Mouse (Mus musculus): ENCODE results near the gene Cracr2b. TPM values are rescaled to one million over a fixed set of nuclear protein-coding genes. Genes with fewer than 3 reads are reported as not detected.

The Cracr2b gene
- total and polyA plus RNA-seq, 3 experiments = 0.73 to 6.9 TPM; not detected in 1

DNA sequence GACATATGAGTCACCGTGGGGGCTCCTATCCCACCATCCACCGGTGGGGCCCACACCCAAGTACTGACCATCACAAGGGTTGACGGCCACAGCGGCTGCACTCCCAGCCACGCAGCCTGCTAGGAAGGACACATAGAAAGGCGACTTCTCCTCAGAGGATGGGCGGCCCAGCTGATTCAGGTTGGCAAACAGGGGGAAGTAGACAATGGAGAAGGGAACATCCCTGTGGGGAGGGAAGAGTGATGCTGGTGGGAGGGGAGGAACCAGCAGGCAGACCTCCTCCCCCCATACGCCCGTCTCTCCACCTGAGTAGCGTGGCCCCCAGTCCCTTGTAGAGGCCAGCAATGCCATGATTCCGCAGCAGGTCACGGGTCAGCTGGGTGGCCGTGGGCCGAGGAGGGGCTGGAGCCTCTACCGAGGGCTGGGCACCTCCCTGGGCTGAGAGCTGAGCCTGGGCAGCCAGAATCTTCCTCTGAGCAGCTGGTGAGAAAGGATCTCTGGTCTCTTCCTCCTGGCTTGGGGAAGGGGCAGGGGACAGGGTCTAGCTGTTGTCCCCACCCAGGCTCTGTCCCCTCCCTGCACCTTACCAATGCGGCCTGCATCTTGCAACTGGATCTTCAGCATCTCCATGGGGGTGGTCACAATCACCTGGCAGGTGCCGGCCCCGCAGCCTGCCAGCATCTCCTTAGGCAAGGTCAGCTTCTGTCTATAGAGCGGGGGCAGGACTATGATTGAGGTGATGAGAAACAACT is 29.3 kb upstream of the Cracr2b start:
- DNase-seq (ENCODE audit: low read depth, low spot score) = no peak
- no peaks in the 10 kb centered on the region for H3K9me3 ChIP-seq (replicated peaks; ENCODE audit: insufficient read depth, low read length)
- H3K27ac ChIP-seq (ENCODE audit: control insufficient read depth, low read depth, low read length) = no peak overlapping the region
- H3K79me2 ChIP-seq (ENCODE audit: control insufficient read depth, insufficient read depth, low read length, poor library complexity) = peaks cover 20% of the 10 kb centered on the region
- TF ChIP-seq POLR2A (IDR thresholded peaks at IDR 0.05; ENCODE audit: control insufficient read depth in 1 of 2, insufficient read depth in 1 of 2, low read depth in 1 of 2, low read length in 2 of 2, poor library complexity in 1 of 2) = no peak
- no peak for TF ChIP-seq MXI1 (IDR thresholded peaks at IDR 0.05; ENCODE audit: low read depth, low read length)
- TF ChIP-seq MEF2A (IDR thresholded peaks at IDR 0.05; ENCODE audit: extremely low read depth, insufficient replicate concordance, low read depth, low read length, poor library complexity, severe bottlenecking) = no peak
- TF ChIP-seq TCF12 (IDR thresholded peaks at IDR 0.05; ENCODE audit: low read depth, low read length) = no peak
- no peak for TF ChIP-seq ZMIZ1 (IDR thresholded peaks at IDR 0.05; ENCODE audit: low read depth, low read length)
- TF ChIP-seq CHD2 (IDR thresholded peaks at IDR 0.05; ENCODE audit: low read length) = no peak
- no peak for TF ChIP-seq ETS1 (IDR thresholded peaks at IDR 0.05; ENCODE audit: low read depth, low read length)
- no peak for TF ChIP-seq ZKSCAN1 (IDR thresholded peaks at IDR 0.05; ENCODE audit: low read depth, low read length)
- TF ChIP-seq NELFE (IDR thresholded peaks at IDR 0.05; ENCODE audit: low read depth, low read length) = no peak
- no peak for TF ChIP-seq USF1 (IDR thresholded peaks at IDR 0.05; ENCODE audit: low read depth, low read length)
- no peak for TF ChIP-seq CHD1 (IDR thresholded peaks at IDR 0.05; ENCODE audit: low read depth, low read length)
- TF ChIP-seq ELF1 (IDR thresholded peaks at IDR 0.05; ENCODE audit: low read depth, low read length) = no peak
- no peak for TF ChIP-seq E2F4 (IDR thresholded peaks at IDR 0.05; ENCODE audit: borderline replicate concordance, low read depth, low read length)
- H3K9ac ChIP-seq (ENCODE audit: control insufficient read depth, low read depth, low read length, poor library complexity, severe bottlenecking) = no peak overlapping the region
- H3K27me3 ChIP-seq (ENCODE audit: control insufficient read depth in 1 of 2, insufficient read depth in 2 of 2, low read length in 2 of 2) = no peaks in the 10 kb centered on the region
- no peak overlapping the region for H3K4me3 ChIP-seq (ENCODE audit: control insufficient read depth in 1 of 2, insufficient read depth in 1 of 2, low read depth in 2 of 2, low read length in 2 of 2)
- peaks cover 0 to 20% of the 10 kb centered on the region in 2 experiments; a peak in 2 of 4 replicates for H3K36me3 ChIP-seq (ENCODE audit: control insufficient read depth in 1 of 2, insufficient read depth in 2 of 2, low read length in 2 of 2)
- H3K4me1 ChIP-seq (ENCODE audit: control insufficient read depth in 1 of 2, insufficient read depth in 2 of 2, low read length in 2 of 2) = peaks cover 3 to 25% of the 10 kb centered on the region in 2 experiments; a peak in 3 of 4 replicates

DNA sequence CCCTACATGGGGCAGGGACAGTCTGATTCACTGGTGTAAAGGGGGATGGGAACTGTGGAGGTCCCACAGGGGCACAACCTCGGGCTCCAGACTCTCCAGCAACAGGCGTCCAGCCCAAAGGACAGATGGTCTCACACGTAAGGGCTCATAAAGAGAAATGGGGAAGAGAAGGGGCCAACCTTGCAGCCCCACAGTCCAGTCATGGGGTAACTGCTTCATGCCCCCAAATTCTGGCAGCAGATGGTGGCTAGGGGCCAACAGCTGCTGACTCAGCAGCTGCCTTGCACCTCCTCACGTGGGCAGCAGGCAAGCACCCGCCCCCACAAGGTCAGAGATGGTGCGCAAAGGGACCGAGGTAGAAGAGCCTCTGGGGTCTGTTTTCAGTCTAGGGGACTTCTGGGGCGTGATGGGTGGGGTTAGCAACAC is 28.7 kb upstream of the Cracr2b start:
- H3K27me3 ChIP-seq (ENCODE audit: control insufficient read depth in 1 of 2, insufficient read depth in 2 of 2, low read length in 2 of 2) = no peaks in the 10 kb centered on the region
- no peak overlapping the region for H3K9ac ChIP-seq (ENCODE audit: control insufficient read depth, low read depth, low read length, poor library complexity, severe bottlenecking)
- peaks cover 4 to 22% of the 10 kb centered on the region in 2 experiments; a peak in 3 of 4 replicates for H3K4me1 ChIP-seq (ENCODE audit: control insufficient read depth in 1 of 2, insufficient read depth in 2 of 2, low read length in 2 of 2)
- no peak overlapping the region for H3K27ac ChIP-seq (ENCODE audit: control insufficient read depth, low read depth, low read length)
- TF ChIP-seq MYC (IDR thresholded peaks at IDR 0.05; ENCODE audit: low read depth, low read length) (no peak), POLR2AphosphoS5 (IDR thresholded peaks at IDR 0.05; ENCODE audit: borderline replicate concordance, low read depth, low read length) (no peak), USF1 (IDR thresholded peaks at IDR 0.05; ENCODE audit: low read depth, low read length) (no peak), KAT2A (conservative IDR thresholded peaks at IDR 0.05; ENCODE audit: low read depth, low read length) (no peak), E2F4 (IDR thresholded peaks at IDR 0.05; ENCODE audit: borderline replicate concordance, low read depth, low read length) (no peak)
- no peaks in the 10 kb centered on the region for H3K9me3 ChIP-seq (replicated peaks; ENCODE audit: insufficient read depth, low read length)
- H3K4me3 ChIP-seq (ENCODE audit: control insufficient read depth in 1 of 2, insufficient read depth in 1 of 2, low read depth in 2 of 2, low read length in 2 of 2) = no peak overlapping the region
- no peak for DNase-seq (ENCODE audit: low read depth, low spot score)
- H3K36me3 ChIP-seq (ENCODE audit: control insufficient read depth in 1 of 2, insufficient read depth in 2 of 2, low read length in 2 of 2) = peaks cover 0 to 20% of the 10 kb centered on the region in 2 experiments; a peak in 2 of 4 replicates
- peaks cover 26% of the 10 kb centered on the region for H3K79me2 ChIP-seq (ENCODE audit: control insufficient read depth, insufficient read depth, low read length, poor library complexity)
